Mouse (Mus musculus): ENCODE data around the gene Kcnd3. TPM values are rescaled to one million over a fixed set of nuclear protein-coding genes. Genes with fewer than 3 reads are reported as not detected.
A peak's percentile ranks its signal among the peaks of the same experiment; 100 is the strongest.
"Not testable (repeated sequence)": the region's sequence is repeated elsewhere in the genome, so short reads cannot be mapped to it uniquely, and the experiment has no call there.

Gene Kcnd3
- polyA plus RNA-seq, 1 experiment from 2014 or later, result 0.99 TPM

GRCm38 (mm10) chr3:105693327-105694080 is 241.4 kb downstream of the Kcnd3 start:
- WGBS, result 81% methylated on average over 14 of the region's 14 CpGs
- H3K27me3 ChIP-seq (ENCODE audit: control insufficient read depth, insufficient read depth, low read length), result no peaks in the 10 kb centered on the region

GRCm38 (mm10) chr3:105695476-105696386 is 243.6 kb downstream of the Kcnd3 start:
- no peak overlapping the region for H3K4me3 ChIP-seq (ENCODE audit: low read depth, low read length)
- no peak; the same call in 1 of the 2 replicates for ATAC-seq (ENCODE audit: insufficient read depth, low FRiP score, low TSS enrichment)
- 0 out of 2 replicates have a peak, but pooled peaks cover 3% of the 10 kb centered on the region for H3K4me1 ChIP-seq (ENCODE audit: control insufficient read depth, insufficient read depth, low read length)
- H3K27ac ChIP-seq (ENCODE audit: low read depth, low read length), result no peak overlapping the region
- no peak for DNase-seq (ENCODE audit: low spot score)
- H3K27me3 ChIP-seq (ENCODE audit: control insufficient read depth, insufficient read depth, low read length), result no peaks in the 10 kb centered on the region
- peak overlapping the region; percentile 15; the same call in 1 of the 2 replicates for H3K4me2 ChIP-seq (ENCODE audit: low read depth)
- H3K36me3 ChIP-seq (ENCODE audit: control insufficient read depth, insufficient read depth, low read length), result no peaks in the 10 kb centered on the region
- WGBS, result 36% methylated on average over 19 of the region's 20 CpGs
- no peaks in the 10 kb centered on the region for H3K9me3 ChIP-seq (ENCODE audit: control insufficient read depth, low read length)
- no peak overlapping the region for H3K9ac ChIP-seq (ENCODE audit: low read length)

More at GRCm38 (mm10) chr3:105693327-105694080, 241.4 kb downstream of the Kcnd3 start:
- Histone ChIP-seq H3K9ac (ENCODE audit: low read length) (no peak overlapping the region), H3K4me3 (ENCODE audit: low read depth, low read length) (no peak overlapping the region), H3K27ac (ENCODE audit: low read depth, low read length) (no peak overlapping the region), H3K9me3 (ENCODE audit: control insufficient read depth, low read length) (no peaks in the 10 kb centered on the region), H3K4me2 (ENCODE audit: low read depth) (no peak overlapping the region), H3K4me1 (ENCODE audit: control insufficient read depth, insufficient read depth, low read length) (0 out of 2 replicates have a peak, but pooled peaks cover 3% of the 10 kb centered on the region), H3K36me3 (ENCODE audit: control insufficient read depth, insufficient read depth, low read length) (no peaks in the 10 kb centered on the region)
- DNase-seq (ENCODE audit: low spot score) (no peak), ATAC-seq (ENCODE audit: insufficient read depth, low FRiP score, low TSS enrichment) (no peak)

- 0 out of 2 replicates have a peak, but pooled peaks cover 3% of the 10 kb centered on the region for H3K4me1 ChIP-seq (ENCODE audit: control insufficient read depth, insufficient read depth, low read length)
- H3K4me3 ChIP-seq (ENCODE audit: low read depth, low read length), result no peak overlapping the region
- WGBS, result 72% methylated on average over 17 of the region's 17 CpGs
- no peak for ATAC-seq (ENCODE audit: insufficient read depth, low FRiP score, low TSS enrichment)
- DNase-seq (ENCODE audit: low spot score), result no peak
- no peaks in the 10 kb centered on the region for H3K9me3 ChIP-seq (ENCODE audit: control insufficient read depth, low read length)
- no peak overlapping the region for H3K9ac ChIP-seq (ENCODE audit: low read length)
- H3K36me3 ChIP-seq (ENCODE audit: control insufficient read depth, insufficient read depth, low read length), result no peaks in the 10 kb centered on the region
- no peak overlapping the region for H3K4me2 ChIP-seq (ENCODE audit: low read depth)
- H3K27ac ChIP-seq (ENCODE audit: low read depth, low read length), result no peak overlapping the region
- H3K27me3 ChIP-seq (ENCODE audit: control insufficient read depth, insufficient read depth, low read length), result no peaks in the 10 kb centered on the region
These were observed 244.4 kb downstream of the Kcnd3 start for GRCm38 (mm10) chr3:105696387-105697147.

GRCm38 (mm10) chr3:105697148-105697441 is 245.0 kb downstream of the Kcnd3 start:
- ATAC-seq (ENCODE audit: insufficient read depth, low FRiP score, low TSS enrichment) (no peak), DNase-seq (ENCODE audit: low spot score) (no peak)
- Histone ChIP-seq H3K4me3 (ENCODE audit: low read depth, low read length) (no peak overlapping the region), H3K4me1 (ENCODE audit: control insufficient read depth, insufficient read depth, low read length) (0 out of 2 replicates have a peak, but pooled peaks cover 3% of the 10 kb centered on the region), H3K4me2 (ENCODE audit: low read depth) (no peak overlapping the region), H3K27ac (ENCODE audit: low read depth, low read length) (no peak overlapping the region), H3K36me3 (ENCODE audit: control insufficient read depth, insufficient read depth, low read length) (no peaks in the 10 kb centered on the region), H3K9me3 (ENCODE audit: control insufficient read depth, low read length) (no peaks in the 10 kb centered on the region), H3K9ac (ENCODE audit: low read length) (no peak overlapping the region), H3K27me3 (ENCODE audit: control insufficient read depth, insufficient read depth, low read length) (no peaks in the 10 kb centered on the region)
- 69% methylated on average over 5 of the region's 5 CpGs for WGBS

- DNase-seq (ENCODE audit: low spot score), result no peak
- Histone ChIP-seq H3K27me3 (ENCODE audit: control insufficient read depth, insufficient read depth, low read length) (no peaks in the 10 kb centered on the region), H3K4me3 (ENCODE audit: low read depth, low read length) (no peak overlapping the region), H3K27ac (ENCODE audit: low read depth, low read length) (no peak overlapping the region), H3K4me2 (ENCODE audit: low read depth) (no peak overlapping the region), H3K9me3 (ENCODE audit: control insufficient read depth, low read length) (no peaks in the 10 kb centered on the region), H3K4me1 (ENCODE audit: control insufficient read depth, insufficient read depth, low read length) (0 out of 2 replicates have a peak, but pooled peaks cover 3% of the 10 kb centered on the region), H3K36me3 (ENCODE audit: control insufficient read depth, insufficient read depth, low read length) (no peaks in the 10 kb centered on the region), H3K9ac (ENCODE audit: low read length) (no peak overlapping the region)
- WGBS, result 87% methylated on average over 1 of the region's 1 CpGs
- ATAC-seq (ENCODE audit: insufficient read depth, low FRiP score, low TSS enrichment), result no peak
These were observed 246.2 kb downstream of the Kcnd3 start for GRCm38 (mm10) chr3:105698311-105698710.

- H3K9ac ChIP-seq (ENCODE audit: low read length), result no peak overlapping the region
- 0 out of 2 replicates have a peak, but pooled peaks cover 3% of the 10 kb centered on the region for H3K4me1 ChIP-seq (ENCODE audit: control insufficient read depth, insufficient read depth, low read length)
- no peak overlapping the region for H3K4me3 ChIP-seq (ENCODE audit: low read depth, low read length)
- no peak overlapping the region for H3K27ac ChIP-seq (ENCODE audit: low read depth, low read length)
- no peak for DNase-seq (ENCODE audit: low spot score)
- no peaks in the 10 kb centered on the region for H3K36me3 ChIP-seq (ENCODE audit: control insufficient read depth, insufficient read depth, low read length)
- H3K9me3 ChIP-seq (ENCODE audit: control insufficient read depth, low read length), result no peaks in the 10 kb centered on the region
- ATAC-seq (ENCODE audit: insufficient read depth, low FRiP score, low TSS enrichment), result no peak
- 56% methylated on average over 3 of the region's 3 CpGs for WGBS
- H3K27me3 ChIP-seq (ENCODE audit: control insufficient read depth, insufficient read depth, low read length), result no peaks in the 10 kb centered on the region
- H3K4me2 ChIP-seq (ENCODE audit: low read depth), result no peak overlapping the region
These were observed 247.3 kb downstream of the Kcnd3 start for GRCm38 (mm10) chr3:105699241-105699933.

GRCm38 (mm10) chr3:105700786-105701185 is 248.7 kb downstream of the Kcnd3 start:
- H3K27me3 ChIP-seq (ENCODE audit: control insufficient read depth, insufficient read depth, low read length), result not testable (repeated sequence)
- 50% methylated on average over 1 of the region's 1 CpGs for WGBS

GRCm38 (mm10) chr3:105701399-105701798 is 249.3 kb downstream of the Kcnd3 start:
- no peak for DNase-seq (ENCODE audit: low spot score)
- Histone ChIP-seq H3K27me3 (ENCODE audit: control insufficient read depth, insufficient read depth, low read length) (peaks cover 12% of the 10 kb centered on the region), H3K9me3 (ENCODE audit: control insufficient read depth, low read length) (no peaks in the 10 kb centered on the region), H3K36me3 (ENCODE audit: control insufficient read depth, insufficient read depth, low read length) (no peaks in the 10 kb centered on the region), H3K4me1 (ENCODE audit: control insufficient read depth, insufficient read depth, low read length) (peaks cover 3% of the 10 kb centered on the region; the same call in 1 of the 2 replicates), H3K4me2 (ENCODE audit: low read depth) (no peak overlapping the region), H3K9ac (ENCODE audit: low read length) (no peak overlapping the region), H3K4me3 (ENCODE audit: low read depth, low read length) (no peak overlapping the region), H3K27ac (ENCODE audit: low read depth, low read length) (no peak overlapping the region)
- 63% methylated on average over 5 of the region's 5 CpGs for WGBS
- ATAC-seq (ENCODE audit: insufficient read depth, low FRiP score, low TSS enrichment), result no peak

More at GRCm38 (mm10) chr3:105700786-105701185, 248.7 kb downstream of the Kcnd3 start:
- not testable (repeated sequence) for H3K4me1 ChIP-seq (ENCODE audit: control insufficient read depth, insufficient read depth, low read length); H3K9ac ChIP-seq (ENCODE audit: low read length); H3K9me3 ChIP-seq (ENCODE audit: control insufficient read depth, low read length); H3K36me3 ChIP-seq (ENCODE audit: control insufficient read depth, insufficient read depth, low read length); H3K4me2 ChIP-seq (ENCODE audit: low read depth); DNase-seq (ENCODE audit: low spot score); H3K27ac ChIP-seq (ENCODE audit: low read depth, low read length); H3K4me3 ChIP-seq (ENCODE audit: low read depth, low read length); ATAC-seq (ENCODE audit: insufficient read depth, low FRiP score, low TSS enrichment)
